Mouse (Mus musculus): ENCODE measurements around the gene Lamc2. TPM values are rescaled to one million over a fixed set of nuclear protein-coding genes. Genes with fewer than 3 reads are reported as not detected.

Gene Lamc2
- total RNA-seq, 4 experiments from 2014 or later: 8.3 to 10.1 (median 8.7) TPM

Other genes with a start within 250 kb of the Lamc2 start
- 100 to 1,000 TPM; 152 to 174 (median 163) TPM for gene Nmnat2, start 231.5 kb downstream of the Lamc2 start, total RNA-seq (2022)
- gene Lamc1, start 146.3 kb upstream of the Lamc2 start, total RNA-seq (2022): 10 to 100 TPM; 23.8 to 28.5 (median 27.2) TPM
- 1 to 10 TPM; 3.4 to 3.9 (median 3.8) TPM for gene Shcbp1l, start 238.7 kb upstream of the Lamc2 start, total RNA-seq (2022)

All from left cerebral cortex, adult 8-10 months (tissue).